Mouse (Mus musculus) layer of hippocampus, postnatal 10 days (tissue): ENCODE measurements around the gene Gabpb1. TPM values are rescaled to one million over a fixed set of nuclear protein-coding genes. Genes with fewer than 3 reads are reported as not detected.

Experiments
- DNase-seq, 2 experiments: peaks; one replicate each; pipeline ENCODE4 v3.0.0; 2021; ENCODE audit warnings: low spot score in 2 of 2
- long read RNA-seq: library from polyadenylated mRNA; stranded (forward); transcript quantifications from one replicate; pipeline ENCODE4 v2.0.0, GENCODE M21; 2023
- total RNA-seq, 2 experiments: library from RNA; stranded (reverse); gene quantifications; 2 replicates each; pipeline ENCODE4 v1.2.3; 2021

Gene Gabpb1
- 10 to 100 TPM; 20.1 to 22.1 TPM for total RNA-seq
- long read RNA-seq, full-length matches to known transcripts, result 10 of 20 reads
- long read RNA-seq, partial matches to known transcripts, result 2 of 20 reads
- long read RNA-seq, other reads (novel, unspliced or antisense), result 8 of 20 reads

DNA sequence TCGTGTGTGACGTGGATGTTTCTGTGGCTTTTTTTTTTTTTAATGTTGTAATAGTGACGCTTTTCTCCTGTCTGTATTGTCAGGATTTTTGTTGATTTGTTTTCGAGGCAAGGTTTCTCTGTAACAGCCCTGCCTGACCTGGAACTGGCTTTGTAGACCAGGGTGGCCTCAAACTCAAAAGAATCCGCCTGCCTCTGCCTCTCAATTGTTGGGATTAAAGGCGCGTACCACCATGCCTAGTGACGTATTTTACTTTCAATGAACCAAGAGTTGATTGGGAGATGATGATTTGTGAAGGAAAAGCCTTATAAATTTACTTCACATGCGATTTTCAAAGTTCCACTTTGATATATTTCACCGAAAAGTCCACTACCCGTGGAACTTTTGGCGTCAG lies at the start of gene Gabpb1:
TSS of gene Gabpb1 (minus strand) at position 216 of the 394 bp plus-strand sequence.
- no peak for DNase-seq

DNA sequence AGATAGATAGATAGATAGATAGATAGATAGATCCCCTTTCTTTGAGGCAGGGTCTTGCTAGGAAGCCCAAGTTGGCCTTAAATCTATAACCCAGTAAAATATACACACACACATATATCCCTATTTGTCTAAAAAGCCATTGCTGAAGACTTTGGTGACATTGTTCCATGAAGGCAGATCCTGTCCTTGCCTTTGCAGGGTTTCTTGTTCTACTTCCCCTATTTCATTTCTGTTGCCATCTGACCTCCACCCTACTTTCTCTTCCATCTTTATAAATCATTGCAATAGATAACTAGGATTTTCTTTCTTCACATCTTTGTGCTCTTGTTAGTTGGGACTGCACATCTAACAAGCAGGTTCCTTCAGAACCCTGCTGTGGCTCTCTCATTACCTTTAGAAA lies 36.8 kb upstream of the Gabpb1 start:
- DNase-seq, result no peak

DNA sequence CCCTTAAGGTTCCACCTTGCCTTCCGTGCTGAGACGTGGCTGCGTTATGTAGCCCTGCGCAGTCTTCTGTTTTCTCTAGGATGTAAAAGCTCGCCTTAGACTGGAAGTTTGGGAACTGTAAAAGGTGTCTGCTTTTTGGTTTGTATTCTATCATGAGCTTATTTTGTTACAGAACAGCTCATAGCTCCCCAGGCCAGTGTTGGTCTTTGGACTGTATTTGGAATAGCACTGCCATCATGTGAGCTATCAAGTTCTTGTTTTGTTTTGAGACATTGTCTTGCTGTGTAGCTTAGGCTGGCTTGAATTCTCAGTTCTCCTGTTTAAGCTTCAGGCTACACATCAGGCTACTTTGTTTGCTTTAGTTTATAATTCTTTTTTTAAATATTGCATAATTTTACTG lies 36.4 kb upstream of the Gabpb1 start:
- no peak for DNase-seq

DNA sequence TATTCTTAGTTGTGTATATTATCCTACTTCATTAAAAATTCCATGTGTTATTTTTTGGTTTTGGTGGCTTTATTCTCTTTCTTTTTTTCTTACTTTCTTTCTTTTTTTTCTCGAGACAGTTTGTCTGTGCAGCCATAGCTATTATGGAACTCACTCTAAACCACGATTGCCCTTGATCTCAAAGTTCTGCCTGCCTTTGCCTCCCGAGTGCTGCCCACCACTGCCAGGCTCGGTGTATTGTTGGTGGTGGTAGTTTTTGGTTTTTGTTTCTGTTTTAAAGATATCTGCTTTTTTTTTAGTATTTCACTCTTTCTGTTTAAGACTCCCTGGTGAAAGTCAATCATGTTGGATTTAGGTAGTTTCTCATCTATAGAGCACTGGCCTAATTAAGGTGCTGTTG lies 32.2 kb upstream of the Gabpb1 start:
- DNase-seq, result no peak

- DNase-seq, result no peak
Measured at GRCm38 (mm10) chr2:126707438-126707779, 31.3 kb upstream of the Gabpb1 start.

GRCm38 (mm10) chr2:126706759-126707437 lies 30.8 kb upstream of the Gabpb1 start, which contains the start of gene Usp8:
Gene Usp8, plus strand, starts transcription at chr2:126707328.
- DNase-seq, result peak; percentile 97 to 98

- DNase-seq, result no peak
Measured at GRCm38 (mm10) chr2:126695285-126695684, 19.1 kb upstream of the Gabpb1 start.

DNA sequence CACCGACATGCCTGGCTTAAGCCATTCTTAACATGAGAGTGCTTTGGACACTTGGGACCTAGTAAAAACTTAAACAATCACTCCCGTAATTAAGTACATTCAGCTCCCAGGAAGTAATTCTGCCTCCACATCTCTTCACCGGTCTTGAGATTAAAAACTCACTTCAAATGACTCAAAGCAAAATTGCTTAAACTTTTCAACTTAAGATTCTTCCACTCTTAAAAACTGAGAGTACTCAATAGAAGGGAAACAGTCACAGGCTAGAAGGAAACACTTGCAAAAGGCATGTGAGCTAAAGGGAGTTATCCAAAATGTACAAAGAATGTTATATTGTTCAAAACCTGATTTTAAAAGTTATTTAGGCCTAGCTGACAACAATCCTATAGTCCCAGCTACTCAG lies 15.2 kb upstream of the Gabpb1 start:
- no peak for DNase-seq

DNA sequence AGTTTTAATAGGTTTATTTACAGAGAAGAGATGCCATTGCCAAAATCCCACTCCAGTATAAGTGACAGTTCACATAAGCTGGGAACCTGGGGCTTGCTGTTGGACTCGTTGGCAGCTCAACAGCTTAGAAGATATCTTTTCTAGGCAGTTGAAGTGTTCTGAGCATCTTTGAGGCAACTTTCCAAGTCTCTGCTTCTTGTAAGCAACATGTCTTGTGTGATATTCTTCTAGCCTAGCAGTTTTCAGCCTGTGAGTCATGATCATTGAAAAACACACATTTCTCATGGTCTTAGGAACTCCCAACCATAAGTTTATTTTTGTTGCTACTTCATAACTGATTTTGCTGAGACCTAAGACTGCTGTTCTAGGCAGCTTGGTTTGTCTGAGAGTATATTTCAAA lies 6.8 kb upstream of the Gabpb1 start:
- DNase-seq, result no peak

DNA sequence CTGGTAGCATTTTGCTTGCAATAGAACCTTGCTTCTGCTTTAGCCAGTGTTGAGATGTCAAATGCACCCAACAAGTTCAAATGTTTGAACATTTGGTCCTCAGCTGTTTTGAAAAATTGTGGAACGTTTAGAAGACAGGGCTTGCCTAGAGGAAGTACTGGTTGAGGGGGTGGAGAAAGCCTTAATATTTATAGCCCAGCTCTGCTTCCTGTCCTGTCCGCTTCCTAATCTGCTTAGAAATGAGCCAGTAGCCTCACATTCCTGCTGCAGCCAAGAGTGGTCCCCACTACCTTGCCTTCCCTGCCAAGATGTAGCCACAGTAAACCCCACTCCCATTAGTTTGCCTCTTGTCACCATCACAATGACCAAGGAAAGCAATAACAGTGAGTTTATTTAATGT lies 6.2 kb upstream of the Gabpb1 start:
- no peak for DNase-seq

DNA sequence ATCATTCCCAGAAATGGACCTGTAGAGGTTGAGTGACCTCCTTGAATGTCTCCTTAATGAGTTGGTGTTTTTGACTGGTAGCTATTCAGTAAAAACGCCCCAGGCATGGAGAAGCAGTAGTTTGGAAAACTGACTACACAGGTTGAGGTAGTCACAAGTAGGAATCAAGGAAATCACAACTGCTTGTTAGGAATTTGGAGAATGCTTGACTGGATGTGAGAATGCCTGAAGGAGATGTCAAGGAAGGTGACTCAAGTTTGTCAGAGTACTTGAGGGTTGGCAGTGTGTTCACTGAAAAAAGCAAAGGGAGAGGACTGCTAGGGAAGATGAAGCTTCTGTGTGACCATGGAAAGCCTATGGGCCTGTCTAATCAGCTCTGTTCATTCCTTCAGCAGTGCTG lies 1.2 kb upstream of the Gabpb1 start:
- no peak for DNase-seq

DNA sequence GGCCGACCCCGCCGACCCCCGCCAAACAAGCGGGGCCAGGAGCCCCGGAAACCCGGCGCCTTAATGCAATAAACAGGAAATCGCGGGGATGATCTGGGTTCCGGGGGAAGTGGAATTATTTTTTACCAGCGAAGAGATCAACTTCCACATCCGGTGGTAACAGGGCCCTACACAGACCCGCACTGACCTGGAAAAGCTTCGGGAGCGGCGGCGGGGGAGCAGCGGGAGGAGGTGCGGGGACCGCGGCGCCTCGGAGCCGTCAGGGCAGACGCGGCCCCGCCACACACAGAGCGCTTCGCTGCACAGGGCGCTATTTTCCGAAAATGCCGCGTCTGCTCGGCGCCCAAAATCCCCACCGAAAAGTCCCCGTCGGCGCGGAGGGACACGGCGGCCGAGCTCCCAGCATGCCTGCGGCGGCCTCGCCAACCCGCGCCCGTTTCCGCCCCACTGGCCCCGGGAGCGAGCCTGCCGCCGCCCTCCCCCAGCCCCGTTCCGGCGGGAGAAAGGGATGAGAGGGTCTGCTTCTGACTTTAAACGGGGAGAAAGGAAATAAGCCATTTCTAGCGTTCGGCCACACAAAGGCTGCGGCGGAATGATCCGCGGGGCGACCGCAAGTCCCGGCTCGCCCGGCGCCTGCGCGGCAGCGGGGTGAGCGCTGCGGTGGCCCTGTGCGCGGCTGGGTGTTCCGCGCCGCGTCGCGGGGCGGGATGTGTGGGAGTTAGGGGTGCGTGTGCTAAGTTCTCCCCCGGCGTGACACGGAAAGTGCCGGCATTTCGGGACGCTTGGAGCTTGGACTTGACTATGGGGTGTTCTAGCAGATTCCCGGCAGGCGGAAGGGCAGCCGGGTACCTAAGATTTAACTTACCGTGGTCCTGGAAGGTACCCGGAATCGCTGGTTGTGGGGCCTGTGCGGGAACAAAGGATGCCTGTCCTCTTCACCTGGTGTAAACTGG lies 692 bp downstream of the Gabpb1 start:
- peak; percentile 89 to 92 for DNase-seq

DNA sequence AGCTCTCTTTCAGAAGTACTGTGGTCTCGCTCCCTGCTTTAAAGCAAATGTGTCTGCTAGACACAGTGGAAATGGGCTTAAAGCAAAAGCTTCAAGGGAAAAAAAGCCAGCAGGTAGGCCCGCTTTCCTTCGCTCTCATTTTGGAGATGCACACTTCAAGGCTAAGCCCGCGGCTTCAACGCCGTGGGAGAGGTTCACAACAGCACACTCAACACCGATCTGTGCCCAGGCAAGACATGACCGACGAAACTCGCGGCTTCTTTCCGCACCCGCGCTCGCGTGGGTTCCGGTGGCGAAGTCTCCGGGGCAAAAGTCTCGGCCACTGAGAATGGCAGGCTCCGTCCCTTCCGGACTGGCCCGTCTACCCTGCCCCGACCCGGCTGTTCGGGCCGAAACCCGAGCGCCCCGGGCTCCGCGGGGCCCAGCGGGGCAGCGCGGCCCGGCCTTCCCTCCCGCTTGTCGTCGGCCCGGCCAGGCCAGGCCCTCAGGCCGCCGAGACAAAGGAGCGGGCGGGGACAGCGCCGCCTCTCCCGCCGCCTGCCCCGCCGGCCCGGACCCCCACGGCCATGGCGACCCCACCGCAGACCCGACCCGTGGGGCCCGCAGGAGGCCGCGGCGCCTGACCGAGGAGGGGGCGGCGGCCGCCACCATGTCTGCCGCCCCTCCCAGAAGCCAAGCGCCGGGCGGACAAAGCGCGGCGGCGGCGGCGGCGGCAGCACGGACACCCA lies 1.5 kb downstream of the Gabpb1 start:
- DNase-seq, result peak; percentile 46 to 57

GRCm38 (mm10) chr2:126673317-126674242 lies 2.6 kb downstream of the Gabpb1 start:
- DNase-seq, result no peak

- no peak for DNase-seq
Measured at GRCm38 (mm10) chr2:126668621-126669252, 7.4 kb downstream of the Gabpb1 start.

GRCm38 (mm10) chr2:126665984-126666383 lies 10.2 kb downstream of the Gabpb1 start:
- no peak for DNase-seq

GRCm38 (mm10) chr2:126663481-126663880 lies 12.7 kb downstream of the Gabpb1 start:
- no peak for DNase-seq

- no peak for DNase-seq
Measured at GRCm38 (mm10) chr2:126652929-126653328, 23.2 kb downstream of the Gabpb1 start.

GRCm38 (mm10) chr2:126647762-126648161 lies 28.4 kb downstream of the Gabpb1 start:
- DNase-seq, result no peak

DNA sequence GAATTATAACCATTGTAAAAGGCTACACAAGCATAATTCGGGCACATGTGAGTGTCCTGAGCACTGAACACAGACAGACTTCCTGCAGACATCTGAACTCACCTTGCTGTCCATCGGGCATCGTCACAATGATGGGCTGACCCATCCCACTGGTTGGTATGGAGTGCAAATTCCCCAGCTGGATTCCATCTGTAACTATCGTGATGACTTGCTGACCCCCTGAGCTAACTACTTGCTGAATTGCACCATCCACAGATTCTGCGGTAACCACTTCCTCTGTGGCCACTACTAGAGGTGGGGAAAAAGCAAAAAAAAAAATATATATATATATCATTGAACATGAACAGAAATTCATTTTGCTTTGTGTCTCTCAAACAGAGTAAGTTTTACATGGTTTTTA lies 29.7 kb downstream of the Gabpb1 start:
- no peak for DNase-seq
